Mouse (Mus musculus): ENCODE results near the gene Anxa2.

GRCm38 (mm10) chr9:69435194-69435593, 18.2 kb upstream of the Anxa2 start:
- no peak for TF ChIP-seq POLR2A (IDR thresholded peaks at IDR 0.05; ENCODE audit: low read depth, low read length)
- no peak for TF ChIP-seq CTCF (IDR thresholded peaks at IDR 0.05; ENCODE audit: extremely low read depth, insufficient read depth, insufficient read length, insufficient replicate concordance)

Data from spleen, adult 2 months (tissue).